Mouse (Mus musculus): Measurements from ENCODE around the gene Actr1a. TPM values are rescaled to one million over a fixed set of nuclear protein-coding genes. Genes with fewer than 3 reads are reported as not detected.
A peak's percentile ranks its signal among the peaks of the same experiment; 100 is the strongest.

Gene Actr1a
- total RNA-seq, 2 experiments from 2014 or later, result 179 to 184 TPM

DNA sequence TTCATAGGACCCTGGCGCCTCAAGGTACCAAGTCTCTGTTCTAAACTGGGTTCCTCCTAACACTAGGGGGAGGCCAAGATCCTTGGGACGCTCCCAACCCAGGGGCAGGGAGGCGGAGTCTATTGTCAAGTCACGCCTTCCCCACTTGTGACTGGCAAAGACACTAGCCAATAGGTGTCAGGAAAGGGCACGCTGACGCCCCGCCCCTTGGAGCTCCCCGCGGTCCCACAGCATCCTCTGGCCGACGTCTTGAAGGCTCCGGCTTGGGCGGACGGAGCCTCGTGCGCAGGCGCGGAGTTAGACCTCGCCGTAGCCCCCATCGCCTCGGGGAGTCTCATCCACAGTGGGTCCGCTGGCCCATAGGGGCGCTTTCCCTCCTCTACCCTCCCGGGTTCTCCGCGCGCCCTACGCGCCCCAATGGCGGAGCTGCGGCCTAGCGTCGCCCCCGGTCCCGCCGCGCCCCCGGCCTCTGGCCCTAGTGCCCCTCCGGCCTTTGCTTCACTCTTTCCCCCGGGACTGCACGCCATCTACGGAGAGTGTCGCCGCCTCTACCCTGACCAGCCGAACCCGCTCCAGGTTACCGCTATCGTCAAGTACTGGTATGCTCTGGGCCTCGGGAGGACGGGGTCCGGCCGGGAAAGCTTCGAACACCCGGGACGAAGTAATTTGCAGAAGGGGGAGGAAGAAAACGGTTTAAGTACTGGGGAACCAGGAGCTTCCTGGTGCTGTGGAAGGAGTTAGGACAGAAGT is 1.3 kb upstream of the Actr1a start, which contains the start of gene Sufu:
TSS of gene Sufu (plus strand) at position 211 of the 750 bp plus-strand sequence.
- H3K4me3 ChIP-seq, result peak within 1 kb of the TSS; percentile 99

DNA sequence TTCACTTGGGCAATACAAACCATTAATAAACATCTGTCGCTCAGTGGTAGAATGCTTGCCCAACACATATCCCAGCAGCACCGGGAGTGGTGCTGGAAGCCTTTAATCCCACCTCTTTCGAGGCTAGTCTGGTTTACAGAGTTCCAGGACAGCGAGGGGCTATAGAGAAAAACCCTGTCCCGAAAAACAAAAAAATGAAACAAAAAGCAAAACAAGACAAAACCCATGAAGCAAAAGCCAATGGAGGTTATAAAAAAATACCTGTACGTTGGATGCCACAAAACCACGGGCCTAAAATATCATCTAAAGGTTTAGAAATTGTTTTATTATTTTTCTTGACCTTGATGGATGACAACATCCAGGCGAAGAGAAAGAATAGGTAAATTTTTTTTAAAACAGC is 561 bp upstream of the Actr1a start:
- peak overlapping the region; percentile 99 for H3K4me3 ChIP-seq
- no peak for TF ChIP-seq CTCF (conservative IDR thresholded peaks at IDR 0.05)
- H3K27ac ChIP-seq, result peak overlapping the region; percentile 98
- DNase-seq (ENCODE audit: low spot score in 2 of 2), result no peak

More for the DNA sequence above, 1.3 kb upstream of the Actr1a start, which contains the start of gene Sufu:
- peak within 1 kb of the TSS; percentile 98 for H3K27ac ChIP-seq
- DNase-seq (ENCODE audit: low spot score in 2 of 2), result peak; percentile 98
- peak; percentile 90 for TF ChIP-seq CTCF (conservative IDR thresholded peaks at IDR 0.05)

DNA sequence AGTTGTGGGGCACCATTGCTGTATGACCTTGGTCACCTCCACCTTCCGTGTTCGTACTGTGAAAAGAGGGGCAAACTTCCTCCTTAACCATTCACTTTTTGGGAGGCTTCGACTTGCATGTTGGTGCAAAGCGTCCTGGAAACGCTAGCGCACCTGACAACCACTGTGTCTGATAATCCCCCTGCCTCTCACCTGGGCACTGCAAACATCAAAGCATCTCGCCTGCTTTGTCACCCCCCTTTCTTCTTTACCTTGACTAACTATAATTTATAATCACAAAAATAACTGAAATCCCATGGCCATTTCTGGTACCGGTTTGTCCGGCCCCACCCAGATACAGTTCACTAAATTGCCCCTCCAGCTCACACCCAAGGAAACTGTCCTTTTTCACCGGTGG is 838 bp downstream of the Actr1a start:
- no peak for DNase-seq (ENCODE audit: low spot score in 2 of 2)
- Histone ChIP-seq H3K27ac (peak overlapping the region; percentile 63), H3K4me3 (peak overlapping the region; percentile 99)
- TF ChIP-seq CTCF (conservative IDR thresholded peaks at IDR 0.05), result no peak

DNA sequence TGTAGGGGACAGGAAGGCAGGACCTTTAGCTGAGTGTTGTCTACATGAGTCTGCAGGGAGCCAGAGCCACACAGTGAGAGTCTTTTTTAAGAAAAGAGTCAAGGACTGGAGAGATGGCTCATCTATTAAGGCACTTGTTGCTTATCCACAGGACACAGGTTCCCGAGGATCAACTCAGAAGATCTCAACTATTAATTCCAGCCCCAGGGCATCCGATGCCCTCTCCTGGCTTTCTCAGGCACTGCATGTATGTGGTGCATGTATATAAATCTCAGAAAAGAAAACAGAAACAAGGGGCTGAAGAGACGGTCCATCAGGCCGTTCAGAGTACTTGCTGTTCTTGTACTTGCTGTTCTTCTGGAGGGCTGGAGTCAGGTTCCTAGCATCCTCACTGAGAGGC is 3.5 kb downstream of the Actr1a start:
- DNase-seq (ENCODE audit: low spot score in 2 of 2), result no peak
- H3K27ac ChIP-seq, result no peak overlapping the region
- TF ChIP-seq CTCF (conservative IDR thresholded peaks at IDR 0.05), result peak; percentile 77
- no peak overlapping the region for H3K4me3 ChIP-seq

DNA sequence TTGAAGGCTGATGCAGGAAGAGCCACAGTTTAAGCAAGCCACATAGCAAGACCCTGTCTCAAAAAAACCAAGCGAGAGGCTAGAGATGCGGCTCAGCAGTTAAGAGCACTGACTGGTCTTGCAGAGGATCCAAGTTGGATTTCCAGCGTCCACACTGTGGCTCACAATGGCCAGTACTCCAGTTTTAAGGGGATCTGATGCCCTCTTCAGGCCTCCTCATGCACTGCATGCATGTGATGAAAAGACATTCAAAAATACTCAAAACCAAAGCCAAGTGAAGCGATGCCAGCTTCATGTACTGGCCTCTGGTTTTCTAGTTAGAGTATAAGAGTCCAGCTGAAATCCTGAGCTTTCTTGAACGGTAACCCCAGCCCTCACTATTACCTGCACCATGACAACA is 5.7 kb downstream of the Actr1a start:
- DNase-seq (ENCODE audit: low spot score in 2 of 2), result no peak
- TF ChIP-seq CTCF (conservative IDR thresholded peaks at IDR 0.05), result peak; percentile 71
- no peak overlapping the region for H3K4me3 ChIP-seq
- no peak overlapping the region for H3K27ac ChIP-seq

DNA sequence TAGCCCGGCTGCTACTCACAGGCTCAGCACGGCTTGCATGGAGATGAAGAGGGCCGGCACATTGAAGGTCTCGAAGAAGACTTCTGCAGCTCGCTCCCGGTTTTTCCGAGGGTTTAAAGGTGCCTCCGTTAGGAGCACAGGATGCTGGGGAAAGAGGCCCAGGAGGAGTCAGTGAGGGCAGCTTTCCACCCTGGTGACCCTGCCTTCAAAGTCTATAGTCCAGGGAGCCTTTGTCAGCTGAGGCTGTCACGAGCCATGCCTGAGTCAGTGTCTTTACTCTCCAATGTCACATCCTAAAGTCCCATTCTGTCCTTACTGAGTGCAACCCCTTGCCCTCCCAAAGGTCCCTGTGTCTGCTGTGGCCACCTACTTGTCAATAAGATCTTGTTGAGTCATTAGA is 13.3 kb downstream of the Actr1a start:
- no peak overlapping the region for H3K27ac ChIP-seq
- H3K4me3 ChIP-seq, result no peak overlapping the region
- TF ChIP-seq CTCF (conservative IDR thresholded peaks at IDR 0.05), result no peak
- no peak for DNase-seq (ENCODE audit: low spot score in 2 of 2)

DNA sequence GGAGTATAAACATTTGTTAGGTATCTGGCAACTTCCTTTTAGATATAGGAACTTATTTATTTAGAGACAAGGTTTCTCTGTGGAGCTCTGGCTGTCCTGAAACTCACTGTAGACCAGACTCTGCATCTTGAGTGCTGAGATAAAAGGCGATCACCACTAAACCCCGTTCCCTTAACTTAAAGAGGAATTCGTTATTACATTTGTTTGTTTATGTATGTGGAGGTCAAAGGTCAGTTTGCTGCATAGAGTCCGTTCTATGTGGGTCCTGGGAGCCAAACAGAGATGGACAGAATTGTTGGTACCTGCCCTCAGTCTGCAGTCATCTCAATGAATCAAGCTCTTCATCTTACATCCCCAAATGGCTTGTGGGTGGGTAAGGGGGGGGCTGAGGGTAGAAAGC is 19.7 kb downstream of the Actr1a start:
- DNase-seq (ENCODE audit: low spot score in 2 of 2), result no peak

DNA sequence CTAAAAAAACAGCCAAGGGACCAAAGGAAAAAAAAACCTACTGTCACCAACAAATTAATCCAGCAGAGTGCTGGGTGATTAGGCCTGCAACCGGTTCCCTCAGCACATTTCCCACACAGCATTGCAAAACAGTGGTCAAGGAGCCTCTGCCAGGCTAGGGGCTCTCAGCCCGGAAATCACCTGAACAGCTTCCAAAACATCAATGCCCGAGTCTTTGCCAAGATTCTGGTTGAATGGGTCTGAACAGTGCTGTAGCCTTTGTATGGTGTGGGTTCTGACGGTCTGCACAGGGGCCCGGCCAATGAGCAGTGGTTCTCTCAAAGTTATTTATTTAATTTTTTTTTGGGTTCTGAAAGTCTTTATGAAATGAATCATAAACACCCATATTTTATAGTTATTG is 20.1 kb downstream of the Actr1a start:
- peak; percentile 49 to 70 for DNase-seq (ENCODE audit: low spot score in 2 of 2)
- no peak for TF ChIP-seq CTCF (conservative IDR thresholded peaks at IDR 0.05)
- peak overlapping the region; percentile 74 for H3K27ac ChIP-seq

More for the DNA sequence above, 19.7 kb downstream of the Actr1a start:
- Histone ChIP-seq H3K4me3 (no peak overlapping the region), H3K27ac (peak overlapping the region; percentile 74)
- no peak for TF ChIP-seq CTCF (conservative IDR thresholded peaks at IDR 0.05)

DNA sequence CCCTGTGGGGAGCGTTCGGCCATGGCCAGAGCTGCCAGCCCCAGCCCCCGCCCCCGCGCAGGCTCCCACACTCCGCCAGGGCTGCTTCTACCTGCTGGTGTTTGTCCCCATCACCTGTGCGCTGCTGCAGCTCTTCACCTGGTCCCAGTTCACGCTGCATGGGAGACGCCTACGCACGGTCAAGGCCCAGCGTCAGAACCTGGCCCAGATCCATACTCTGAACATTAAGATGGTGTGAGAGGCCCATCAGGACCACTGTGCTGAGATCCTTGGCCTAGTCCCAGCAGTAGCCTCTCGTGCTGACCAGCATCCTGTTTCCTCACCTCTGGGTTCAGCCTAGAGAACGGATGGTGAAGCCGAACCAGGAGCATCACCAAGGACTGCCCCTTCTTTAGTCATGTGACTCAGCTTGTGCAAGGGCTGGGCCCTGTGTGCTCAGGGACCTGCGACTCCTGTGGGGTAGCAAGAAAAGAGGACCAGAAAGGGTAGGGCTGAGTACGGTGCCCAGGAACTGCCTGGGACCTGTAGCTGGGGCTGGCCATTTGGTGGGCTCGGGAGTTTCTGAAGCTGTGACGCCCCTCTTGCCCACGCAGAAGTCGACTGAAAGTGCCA is 21.0 kb downstream of the Actr1a start:
- TF ChIP-seq CTCF (conservative IDR thresholded peaks at IDR 0.05), result no peak
- Histone ChIP-seq H3K27ac (peak overlapping the region; percentile 75), H3K4me3 (no peak overlapping the region)
- no peak for DNase-seq (ENCODE audit: low spot score in 2 of 2)

More for the DNA sequence above, 20.1 kb downstream of the Actr1a start:
- H3K4me3 ChIP-seq, result no peak overlapping the region

DNA sequence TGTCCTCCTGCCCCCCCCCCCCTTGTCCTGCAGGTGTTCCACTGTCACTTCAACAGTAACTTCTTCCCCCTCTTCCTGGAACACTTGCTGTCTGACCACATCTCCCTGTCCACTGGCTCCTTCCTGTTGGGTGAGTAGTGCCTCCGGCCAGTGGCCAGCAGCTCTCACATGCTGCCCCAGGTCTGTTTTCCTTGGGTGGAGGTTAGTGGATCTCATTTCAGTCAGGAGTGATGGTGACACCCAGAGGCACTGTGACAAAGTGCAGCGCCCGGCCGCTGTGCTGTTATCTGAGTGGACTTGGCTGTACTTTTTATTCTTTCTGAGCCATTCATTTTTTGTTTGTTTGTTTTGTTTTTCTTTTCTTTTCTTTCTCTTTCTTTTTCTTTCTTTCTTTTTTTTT is 26.3 kb downstream of the Actr1a start:
- DNase-seq (ENCODE audit: low spot score in 2 of 2), result peak in 1 of 2 experiments; percentile 52
- TF ChIP-seq CTCF (conservative IDR thresholded peaks at IDR 0.05), result peak; percentile 82
- Histone ChIP-seq H3K27ac (no peak overlapping the region), H3K4me3 (no peak overlapping the region)

DNA sequence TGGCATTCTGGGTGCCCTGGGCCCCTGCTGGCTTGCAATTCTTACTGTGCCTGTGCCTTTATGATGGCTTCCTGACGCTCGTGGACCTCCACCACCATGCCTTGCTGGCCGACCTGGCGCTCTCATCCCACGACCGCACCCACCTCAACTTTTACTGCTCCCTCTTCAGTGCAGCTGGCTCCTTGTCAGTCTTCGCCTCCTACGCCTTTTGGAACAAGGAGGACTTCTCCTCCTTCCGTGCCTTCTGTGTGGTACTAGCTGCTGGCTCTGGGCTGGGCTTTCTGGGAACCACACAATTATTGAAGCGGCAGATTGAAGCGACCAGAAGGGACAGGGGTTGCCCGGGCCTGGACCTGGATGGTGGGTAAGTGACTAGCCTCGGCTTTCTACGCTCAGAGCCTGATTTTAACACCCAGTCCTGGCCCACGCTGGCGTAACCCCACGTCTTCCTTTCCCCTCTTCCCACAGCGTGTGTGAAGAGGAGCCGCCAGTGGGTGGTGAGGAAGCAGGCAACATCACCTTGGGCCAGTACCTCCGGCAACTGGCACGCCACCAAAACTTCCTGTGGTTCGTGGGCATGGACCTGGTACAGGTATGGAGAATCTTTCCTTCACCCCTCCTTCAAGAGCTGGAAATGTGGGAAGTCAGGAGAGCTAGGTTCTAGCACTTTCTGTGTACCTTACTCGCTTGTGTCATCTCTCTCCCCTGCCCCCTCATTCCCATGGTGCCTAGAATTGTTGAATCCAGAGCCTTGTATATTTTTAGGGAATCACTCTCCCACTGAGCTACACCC is 27.6 kb downstream of the Actr1a start:
- Histone ChIP-seq H3K4me3 (no peak overlapping the region), H3K27ac (peak overlapping the region; percentile 82)
- no peak for TF ChIP-seq CTCF (conservative IDR thresholded peaks at IDR 0.05)
- DNase-seq (ENCODE audit: low spot score in 2 of 2), result peak in 1 of 2 experiments; percentile 54

DNA sequence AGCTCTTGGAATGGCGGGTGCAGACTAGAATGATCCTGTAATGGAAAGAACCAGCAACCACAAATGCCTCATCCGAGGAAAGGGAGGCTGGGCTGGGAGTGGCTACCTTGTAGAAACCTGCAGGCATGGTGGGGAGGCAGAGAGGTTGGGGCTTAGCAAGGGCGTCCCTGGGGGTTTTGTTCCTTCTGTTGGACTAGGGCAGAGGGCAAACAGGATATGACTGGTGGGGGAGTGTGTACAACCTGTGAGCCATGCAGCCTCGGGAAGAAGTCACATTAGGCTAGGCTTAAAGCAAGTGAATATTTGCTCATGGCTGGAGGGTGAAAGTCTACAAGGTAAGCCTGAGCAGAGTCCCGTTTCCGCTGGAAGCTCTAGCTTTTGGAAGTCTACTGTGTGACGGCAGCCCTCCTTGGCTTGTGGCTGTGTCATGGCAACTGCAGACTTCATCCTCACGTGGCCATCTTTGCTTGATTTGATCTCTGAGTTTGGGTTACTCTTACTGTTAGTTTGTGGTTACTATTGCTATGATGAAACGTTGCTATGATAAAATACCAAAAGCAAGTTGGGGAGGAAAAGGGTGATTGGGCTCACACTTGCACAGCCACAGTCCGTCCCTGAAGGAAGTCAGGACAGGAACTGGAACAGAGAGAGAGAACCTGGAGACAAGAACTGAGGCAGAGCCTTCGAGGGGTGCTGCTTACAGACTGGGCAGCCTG is 32.1 kb downstream of the Actr1a start:
- Histone ChIP-seq H3K27ac (no peak overlapping the region), H3K4me3 (no peak overlapping the region)
- no peak for DNase-seq (ENCODE audit: low spot score in 2 of 2)
- TF ChIP-seq CTCF (conservative IDR thresholded peaks at IDR 0.05), result no peak

All from layer of hippocampus, adult 2 months (tissue).